Mouse (Mus musculus): Measurements from ENCODE around the gene Eef1b2. TPM values are rescaled to one million over a fixed set of nuclear protein-coding genes. Genes with fewer than 3 reads are reported as not detected.
A peak's percentile ranks its signal among the peaks of the same experiment; 100 is the strongest.

Eef1b2 gene
- 352 and 364 TPM in 2 replicates for polyA plus RNA-seq (2015; fragmentation: Nextera tagmentation; extraction: Ambion mirVana)

DNA sequence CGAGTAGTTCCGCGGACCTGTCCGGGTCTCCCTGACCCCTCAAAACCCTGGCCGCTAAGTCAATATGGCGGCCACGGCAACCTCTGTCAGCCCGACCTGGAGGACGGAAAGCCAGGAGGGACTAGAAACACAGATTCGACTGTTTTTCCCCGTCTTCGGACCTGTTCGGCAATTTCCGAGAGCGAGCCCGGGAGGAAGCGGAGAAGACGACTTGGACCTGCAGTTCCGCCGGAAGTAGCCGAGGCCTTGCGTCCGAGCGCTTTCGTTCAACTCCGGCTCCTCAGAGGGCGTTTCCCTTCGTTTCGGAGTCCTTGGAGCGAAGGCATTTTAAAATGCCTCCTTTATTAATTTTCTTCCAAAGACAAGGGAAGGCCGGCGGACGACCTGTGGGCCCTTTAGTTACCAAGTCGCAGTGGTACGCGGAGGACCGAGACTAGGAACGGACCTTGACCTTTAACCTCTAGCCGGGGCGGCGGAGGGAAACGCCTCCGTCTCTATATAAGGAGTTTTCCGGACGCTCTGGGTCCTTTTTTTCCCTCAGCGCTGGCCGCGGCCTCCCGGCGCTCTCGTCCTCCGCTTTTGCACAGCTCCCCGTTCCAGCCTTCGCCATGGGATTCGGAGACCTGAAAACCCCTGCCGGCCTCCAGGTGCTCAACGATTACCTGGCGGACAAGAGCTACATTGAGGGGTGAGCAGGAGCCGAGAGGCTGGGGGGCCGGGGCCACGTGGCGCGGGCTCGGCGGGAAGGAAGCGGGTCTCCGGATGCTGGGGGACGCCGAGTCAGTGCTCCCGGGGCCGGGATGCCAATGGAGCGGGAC is at the start of gene Eef1b2, which contains the start of gene Ndufs1:
TSS of gene Eef1b2 (plus strand) at position 222 of the 818 bp plus-strand sequence.
TSS of gene Ndufs1 (minus strand) at position 230 of the 818 bp plus-strand sequence.
- H3K4me1 ChIP-seq (ENCODE audit: insufficient read depth) = peaks cover 25% of the 10 kb centered on the region
- H3K27ac ChIP-seq (ENCODE audit: low read depth) = peak within 1 kb of the TSS; percentile 88
- no peaks in the 10 kb centered on the region for H3K9me3 ChIP-seq (ENCODE audit: low read length)
- DNase-seq (peak; percentile 94), ATAC-seq (peak; percentile 92)
- peak within 1 kb of the TSS; percentile 77 for H3K4me2 ChIP-seq (ENCODE audit: low read depth, low read length)
- no peaks in the 10 kb centered on the region for H3K27me3 ChIP-seq (ENCODE audit: insufficient read depth, low read length)
- peak within 1 kb of the TSS; percentile 76 for H3K4me3 ChIP-seq (ENCODE audit: low read depth, low read length)
- peak; percentile 65; the same call in 1 of the 2 replicates for TF ChIP-seq EP300 (IDR thresholded peaks at IDR 0.05; ENCODE audit: low read depth)
- TF ChIP-seq CTCF (IDR thresholded peaks at IDR 0.05; ENCODE audit: low read depth) = no peak
- under 1% methylated on average over 72 of the region's 72 CpGs for WGBS (ENCODE audit: insufficient replicate concordance)
- H3K9ac ChIP-seq (replicated peaks) = peak within 1 kb of the TSS; percentile 85
- peaks cover 24% of the 10 kb centered on the region for H3K36me3 ChIP-seq (replicated peaks; ENCODE audit: insufficient read depth, low read length)

DNA sequence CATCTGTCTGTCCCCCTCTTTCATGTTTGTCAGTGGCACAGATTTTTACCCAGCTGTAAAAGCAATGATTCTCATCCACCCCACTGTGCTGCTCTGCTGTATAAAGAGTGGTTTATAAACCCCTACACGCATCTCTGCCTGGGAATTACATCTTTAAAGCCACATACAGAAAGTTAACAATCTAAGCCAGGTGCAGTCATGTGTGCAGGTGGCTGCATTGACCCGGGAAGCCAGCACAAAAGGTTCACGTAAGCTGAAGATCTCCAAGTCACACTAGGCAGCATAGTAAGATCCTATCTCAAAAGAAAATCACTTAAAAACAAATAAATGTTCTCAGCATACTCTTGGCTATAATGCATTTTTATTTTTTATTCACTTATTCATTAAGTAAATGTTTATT is 47.4 kb upstream of the Eef1b2 start:
- peak overlapping the region; percentile 74; the same call in 1 of the 2 replicates for H3K4me2 ChIP-seq (ENCODE audit: low read depth, low read length)
- 49% methylated on average over 3 of the region's 3 CpGs for WGBS (ENCODE audit: insufficient replicate concordance)
- TF ChIP-seq CTCF (IDR thresholded peaks at IDR 0.05; ENCODE audit: low read depth) = no peak
- no peak for TF ChIP-seq EP300 (IDR thresholded peaks at IDR 0.05; ENCODE audit: low read depth)
- H3K27ac ChIP-seq (ENCODE audit: low read depth) = no peak overlapping the region
- H3K9ac ChIP-seq (replicated peaks) = no peak overlapping the region
- no peaks in the 10 kb centered on the region for H3K27me3 ChIP-seq (ENCODE audit: insufficient read depth, low read length)
- no peak overlapping the region for H3K4me3 ChIP-seq (ENCODE audit: low read depth, low read length)
- peaks cover 16% of the 10 kb centered on the region for H3K4me1 ChIP-seq (ENCODE audit: insufficient read depth)
- no peaks in the 10 kb centered on the region; the same call in 1 of the 2 replicates for H3K36me3 ChIP-seq (replicated peaks; ENCODE audit: insufficient read depth, low read length)
- DNase-seq (no peak), ATAC-seq (no peak)
- no peaks in the 10 kb centered on the region for H3K9me3 ChIP-seq (ENCODE audit: low read length)

DNA sequence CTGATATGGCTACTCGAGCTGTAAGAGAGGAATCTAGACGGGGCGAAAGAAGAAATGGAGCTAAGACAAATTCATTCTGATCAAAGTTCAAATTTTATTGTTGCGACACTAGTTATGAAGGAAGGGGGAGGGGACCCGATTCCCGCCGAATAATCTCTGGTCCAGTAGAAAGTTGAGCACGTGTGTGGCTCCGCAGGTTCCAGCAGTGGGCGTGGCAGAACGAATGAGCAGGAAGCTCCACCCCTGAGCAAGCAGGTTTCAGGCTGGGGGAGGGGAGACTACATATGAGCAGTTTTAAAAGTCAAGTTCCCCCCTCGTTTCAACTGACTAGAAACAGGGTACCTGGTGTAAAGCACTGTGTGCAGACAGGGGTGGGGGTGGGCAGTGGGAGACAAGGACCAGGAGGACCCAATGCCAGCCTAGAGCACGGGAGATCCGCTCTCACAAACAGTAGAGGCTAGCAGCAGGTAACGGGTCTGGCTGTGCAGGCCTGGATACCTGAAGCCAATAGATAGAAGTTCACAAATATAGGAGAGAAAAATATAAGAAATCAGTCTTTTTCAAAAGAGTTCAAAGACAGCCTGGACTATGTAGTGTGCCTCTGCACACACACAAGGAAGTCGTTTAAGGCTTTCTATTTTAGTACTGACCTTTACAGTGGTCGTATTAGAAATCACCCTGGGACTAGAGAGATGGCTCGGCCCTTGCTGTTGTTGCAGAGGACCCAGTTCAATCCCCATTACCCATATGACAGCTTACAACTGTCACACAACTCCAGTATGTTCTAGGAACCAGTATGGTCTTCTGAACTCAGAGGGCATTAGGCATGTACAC is 46.6 kb upstream of the Eef1b2 start:
- peak overlapping the region; percentile 77 for H3K27ac ChIP-seq (ENCODE audit: low read depth)
- TF ChIP-seq EP300 (IDR thresholded peaks at IDR 0.05; ENCODE audit: low read depth) (peak; percentile 10; the same call in 1 of the 2 replicates), CTCF (IDR thresholded peaks at IDR 0.05; ENCODE audit: low read depth) (no peak)
- H3K36me3 ChIP-seq (replicated peaks; ENCODE audit: insufficient read depth, low read length) = no peaks in the 10 kb centered on the region; the same call in 1 of the 2 replicates
- H3K4me1 ChIP-seq (ENCODE audit: insufficient read depth) = peaks cover 14% of the 10 kb centered on the region
- peak; percentile 75 for ATAC-seq
- peak overlapping the region; percentile 58; the same call in 1 of the 2 replicates for H3K9ac ChIP-seq (replicated peaks)
- 5% methylated on average over 18 of the region's 18 CpGs for WGBS (ENCODE audit: insufficient replicate concordance)
- peak overlapping the region; percentile 74 for H3K4me2 ChIP-seq (ENCODE audit: low read depth, low read length)
- peak overlapping the region; percentile 31 for H3K4me3 ChIP-seq (ENCODE audit: low read depth, low read length)
- H3K9me3 ChIP-seq (ENCODE audit: low read length) = no peaks in the 10 kb centered on the region
- no peaks in the 10 kb centered on the region for H3K27me3 ChIP-seq (ENCODE audit: insufficient read depth, low read length)
- peak; percentile 37 for DNase-seq

DNA sequence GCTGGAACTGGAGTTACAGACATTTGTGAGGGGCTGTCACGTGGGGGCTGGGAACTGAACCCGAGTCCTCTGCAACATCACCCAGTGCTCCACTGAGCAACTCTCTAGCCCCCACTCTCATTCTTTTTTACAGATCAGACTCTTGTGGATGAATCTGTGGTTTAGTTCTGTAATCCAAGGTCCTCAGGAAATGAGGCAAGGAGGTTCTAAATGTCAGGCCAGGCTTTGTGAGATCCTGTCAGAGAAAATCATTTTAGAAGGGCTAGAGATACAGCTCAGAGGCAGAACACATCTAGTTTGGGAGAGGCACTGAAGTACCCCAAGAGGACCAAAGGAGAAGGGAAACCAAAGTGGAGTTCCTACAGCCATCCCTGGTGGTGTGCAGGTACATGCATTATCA is 45.7 kb upstream of the Eef1b2 start:
- H3K9ac ChIP-seq (replicated peaks) = no peak overlapping the region
- no peak for DNase-seq
- 0 out of 2 replicates have a peak overlapping the region, but pooled peaks have one; percentile 12 for H3K27ac ChIP-seq (ENCODE audit: low read depth)
- H3K9me3 ChIP-seq (ENCODE audit: low read length) = no peaks in the 10 kb centered on the region
- H3K4me3 ChIP-seq (ENCODE audit: low read depth, low read length) = no peak overlapping the region
- no peaks in the 10 kb centered on the region; the same call in 1 of the 2 replicates for H3K36me3 ChIP-seq (replicated peaks; ENCODE audit: insufficient read depth, low read length)
- no peaks in the 10 kb centered on the region for H3K27me3 ChIP-seq (ENCODE audit: insufficient read depth, low read length)
- H3K4me1 ChIP-seq (ENCODE audit: insufficient read depth) = peaks cover 14% of the 10 kb centered on the region
- TF ChIP-seq CTCF (IDR thresholded peaks at IDR 0.05; ENCODE audit: low read depth) (no peak), EP300 (IDR thresholded peaks at IDR 0.05; ENCODE audit: low read depth) (no peak)
- no peak for ATAC-seq
- H3K4me2 ChIP-seq (ENCODE audit: low read depth, low read length) = no peak overlapping the region
- WGBS (ENCODE audit: insufficient replicate concordance) = 39% methylated on average over 2 of the region's 2 CpGs

DNA sequence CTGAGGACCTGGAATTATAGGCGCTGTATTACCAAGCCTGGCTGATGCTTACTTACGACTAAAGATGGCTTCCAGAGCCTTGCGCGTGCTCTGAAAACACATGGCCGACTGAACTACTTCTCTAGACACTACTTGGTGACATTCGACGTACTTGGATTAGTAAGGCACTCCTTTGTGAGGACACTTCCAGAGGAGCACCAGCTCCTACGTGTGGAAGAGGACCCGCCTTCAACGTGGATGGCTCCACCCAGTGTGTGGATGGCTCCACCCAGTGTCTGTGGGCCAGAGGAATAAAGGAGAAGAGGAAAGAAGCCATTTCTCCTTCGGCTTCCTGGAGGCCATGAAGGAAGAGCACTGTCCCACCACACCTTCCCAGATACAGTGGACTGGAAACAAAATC is 44.9 kb upstream of the Eef1b2 start:
- H3K27ac ChIP-seq (ENCODE audit: low read depth) = no peak overlapping the region
- DNase-seq = no peak

DNA sequence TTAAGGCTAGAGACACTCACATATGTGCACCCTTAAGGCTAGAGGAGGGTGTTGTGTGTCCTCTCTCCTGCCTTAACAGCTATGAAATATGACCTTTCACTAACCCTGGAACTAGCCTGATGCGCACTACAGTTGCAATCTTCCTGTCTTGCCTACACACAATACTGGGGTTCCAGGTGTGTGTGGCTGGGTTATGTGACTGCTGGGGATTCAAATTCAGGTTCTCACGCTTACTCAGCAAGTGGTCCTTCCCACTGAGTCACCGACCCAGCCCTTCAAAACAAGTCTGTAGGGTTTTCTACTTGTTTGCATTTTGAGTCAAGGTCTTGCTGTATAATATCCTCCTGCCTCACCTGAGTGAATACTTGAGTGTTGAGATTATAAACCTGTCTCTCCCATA is 42.1 kb upstream of the Eef1b2 start:
- no peak for ATAC-seq

More for the DNA sequence above, 44.9 kb upstream of the Eef1b2 start:
- no peak overlapping the region for H3K9ac ChIP-seq (replicated peaks)
- no peaks in the 10 kb centered on the region for H3K27me3 ChIP-seq (ENCODE audit: insufficient read depth, low read length)
- no peaks in the 10 kb centered on the region for H3K9me3 ChIP-seq (ENCODE audit: low read length)
- H3K36me3 ChIP-seq (replicated peaks; ENCODE audit: insufficient read depth, low read length) = no peaks in the 10 kb centered on the region
- WGBS (ENCODE audit: insufficient replicate concordance) = 82% methylated on average over 11 of the region's 11 CpGs
- no peak overlapping the region for H3K4me2 ChIP-seq (ENCODE audit: low read depth, low read length)
- TF ChIP-seq CTCF (IDR thresholded peaks at IDR 0.05; ENCODE audit: low read depth) = no peak
- ATAC-seq = no peak
- no peak overlapping the region for H3K4me3 ChIP-seq (ENCODE audit: low read depth, low read length)
- H3K4me1 ChIP-seq (ENCODE audit: insufficient read depth) = peaks cover 14% of the 10 kb centered on the region

More for the DNA sequence above, 42.1 kb upstream of the Eef1b2 start:
- TF ChIP-seq EP300 (IDR thresholded peaks at IDR 0.05; ENCODE audit: low read depth) (no peak), CTCF (IDR thresholded peaks at IDR 0.05; ENCODE audit: low read depth) (no peak)
- WGBS (ENCODE audit: insufficient replicate concordance) = 77% methylated on average over 3 of the region's 3 CpGs
- Histone ChIP-seq H3K9me3 (ENCODE audit: low read length) (no peaks in the 10 kb centered on the region), H3K4me3 (ENCODE audit: low read depth, low read length) (no peak overlapping the region), H3K27me3 (ENCODE audit: insufficient read depth, low read length) (no peaks in the 10 kb centered on the region), H3K4me1 (ENCODE audit: insufficient read depth) (peaks cover 14% of the 10 kb centered on the region), H3K9ac (replicated peaks) (no peak overlapping the region), H3K4me2 (ENCODE audit: low read depth, low read length) (no peak overlapping the region), H3K27ac (ENCODE audit: low read depth) (no peak overlapping the region), H3K36me3 (replicated peaks; ENCODE audit: insufficient read depth, low read length) (peaks cover 3% of the 10 kb centered on the region; the same call in 1 of the 2 replicates)
- no peak for DNase-seq
